Mouse (Mus musculus) urinary bladder, adult 18-20 months (tissue): Measurements from ENCODE around the gene Cpt1c.
A peak's percentile ranks its signal among the peaks of the same experiment; 100 is the strongest.

ENCODE experiments used
- DNase-seq, 2 experiments: peaks; one replicate each; pipeline ENCODE4 v3.0.0; 2022; ENCODE audit warnings: low spot score in 2 of 2, mixed read lengths in 2 of 2

The Cpt1c gene

GRCm38 (mm10) chr7:44999753-45000152, 25.1 kb upstream of the Cpt1c start:
- no peak for DNase-seq

- peak in 1 of 2 experiments; percentile 37 for DNase-seq
Measured at GRCm38 (mm10) chr7:44998501-44998955, 23.9 kb upstream of the Cpt1c start, which contains the start of gene Bcl2l12. TSS of gene Bcl2l12 (minus strand) at chr7:44998712.

- no peak for DNase-seq
Measured at GRCm38 (mm10) chr7:44997940-44998428, 23.3 kb upstream of the Cpt1c start.

GRCm38 (mm10) chr7:44997231-44997939, 22.7 kb upstream of the Cpt1c start, which contains the start of gene Irf3:
TSS of gene Irf3 (plus strand) at chr7:44997648.
- DNase-seq, result peak; percentile 93 to 96

GRCm38 (mm10) chr7:44996672-44997071, 22.0 kb upstream of the Cpt1c start:
- DNase-seq, result no peak

- DNase-seq, result peak in 1 of 2 experiments; percentile 76
Measured at GRCm38 (mm10) chr7:44986879-44987718, 12.4 kb upstream of the Cpt1c start.

- peak; percentile 90 to 98 for DNase-seq
Measured at GRCm38 (mm10) chr7:44986192-44986878, 11.7 kb upstream of the Cpt1c start, which contains the start of gene Prmt1. TSS of gene Prmt1 (minus strand) at chr7:44986568.

GRCm38 (mm10) chr7:44985595-44986191, 11.0 kb upstream of the Cpt1c start:
- DNase-seq, result peak in 1 of 2 experiments; percentile 42

GRCm38 (mm10) chr7:44984833-44985164, 10.1 kb upstream of the Cpt1c start:
- DNase-seq, result no peak

- DNase-seq, result no peak
Measured at GRCm38 (mm10) chr7:44983944-44984832, 9.5 kb upstream of the Cpt1c start.

- DNase-seq, result peak; percentile 72 to 81
Measured at GRCm38 (mm10) chr7:44983085-44983484, 8.4 kb upstream of the Cpt1c start.

GRCm38 (mm10) chr7:44981539-44981938, 6.9 kb upstream of the Cpt1c start:
- no peak for DNase-seq

GRCm38 (mm10) chr7:44978300-44978699, 3.6 kb upstream of the Cpt1c start:
- DNase-seq, result no peak

GRCm38 (mm10) chr7:44975117-44975419, 417 bp upstream of the Cpt1c start:
- DNase-seq, result no peak

- DNase-seq, result no peak
Measured at GRCm38 (mm10) chr7:44973415-44974130, 1.1 kb downstream of the Cpt1c start.

- no peak for DNase-seq
Measured at GRCm38 (mm10) chr7:44971142-44971541, 3.5 kb downstream of the Cpt1c start.

GRCm38 (mm10) chr7:44970231-44970691, 4.4 kb downstream of the Cpt1c start:
- DNase-seq, result peak; percentile 78 to 79

GRCm38 (mm10) chr7:44966638-44967037, 8.0 kb downstream of the Cpt1c start:
- DNase-seq, result no peak

GRCm38 (mm10) chr7:44965975-44966374, 8.7 kb downstream of the Cpt1c start:
- DNase-seq, result no peak

- no peak for DNase-seq
Measured at GRCm38 (mm10) chr7:44964990-44965389, 9.7 kb downstream of the Cpt1c start.
